Mouse (Mus musculus): Measurements from ENCODE around the gene Scgb1b27. TPM values are rescaled to one million over a fixed set of nuclear protein-coding genes. Genes with fewer than 3 reads are reported as not detected.
"Not testable (repeated sequence)": the region's sequence is repeated elsewhere in the genome, so short reads cannot be mapped to it uniquely, and the experiment has no call there.

Gene Scgb1b27
- polyA plus RNA-seq (2014; fragmentation: Nextera tagmentation; extraction: Ambion mirVana) = not detected in 2 replicates

DNA sequence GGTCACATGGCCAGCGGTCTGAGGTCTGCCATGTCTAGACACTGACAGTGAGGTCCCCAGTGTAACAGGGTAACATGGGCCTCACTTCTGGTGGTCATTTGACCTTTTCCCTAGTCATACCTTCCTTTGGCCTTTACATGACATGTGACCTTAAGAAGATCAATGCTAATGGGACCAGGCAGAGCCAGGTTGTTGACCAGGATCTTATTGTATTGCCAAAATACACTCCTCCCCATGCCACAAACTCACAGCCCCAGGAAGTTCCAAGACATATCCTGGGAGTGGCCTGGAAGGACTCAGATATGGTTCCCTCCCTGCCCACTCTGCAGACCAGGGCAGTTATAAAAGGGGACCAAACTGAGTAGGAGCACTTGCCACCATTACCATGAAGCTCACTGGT, at the start of gene Scgb1b27:
Gene Scgb1b27, plus strand, starts transcription at position 301 of the 400 bp plus-strand sequence.
- H3K36me3 ChIP-seq (ENCODE audit: control insufficient read depth, insufficient read depth, low read length); H3K9ac ChIP-seq (ENCODE audit: low read depth, low read length); ATAC-seq (ENCODE audit: low FRiP score, low TSS enrichment); H3K4me1 ChIP-seq (ENCODE audit: control insufficient read depth, insufficient read depth, low read length); H3K4me2 ChIP-seq (replicated peaks; ENCODE audit: low read depth, low read length); H3K4me3 ChIP-seq (ENCODE audit: low read length); H3K27me3 ChIP-seq (ENCODE audit: control insufficient read depth, insufficient read depth, low read length); H3K9me3 ChIP-seq (ENCODE audit: control insufficient read depth, low read length); H3K27ac ChIP-seq (ENCODE audit: low read depth, low read length): not testable (repeated sequence)
- 100% methylated on average over 1 of the region's 1 CpGs for WGBS

DNA sequence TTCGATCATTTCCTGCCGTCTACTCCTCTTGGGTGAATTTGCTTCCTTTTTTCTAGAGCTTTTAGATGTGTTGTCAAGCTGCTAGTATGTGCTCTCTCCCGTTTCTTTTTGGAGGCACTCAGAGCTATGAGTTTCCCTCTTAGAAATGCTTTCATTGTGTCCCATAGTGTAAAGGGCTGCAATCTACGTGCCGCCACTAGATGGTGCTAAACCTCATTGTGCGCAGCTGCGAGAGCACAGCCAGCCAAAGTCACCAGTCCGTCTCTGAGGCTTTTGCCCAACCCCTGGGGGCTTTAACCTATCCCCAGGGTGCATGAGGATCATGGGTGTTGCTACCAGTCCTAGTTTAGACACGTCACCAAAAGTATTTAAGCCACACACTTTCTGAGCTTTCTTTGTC, 39.0 kb upstream of the Scgb1b27 start:
- 29% methylated on average over 8 of the region's 9 CpGs for WGBS

DNA sequence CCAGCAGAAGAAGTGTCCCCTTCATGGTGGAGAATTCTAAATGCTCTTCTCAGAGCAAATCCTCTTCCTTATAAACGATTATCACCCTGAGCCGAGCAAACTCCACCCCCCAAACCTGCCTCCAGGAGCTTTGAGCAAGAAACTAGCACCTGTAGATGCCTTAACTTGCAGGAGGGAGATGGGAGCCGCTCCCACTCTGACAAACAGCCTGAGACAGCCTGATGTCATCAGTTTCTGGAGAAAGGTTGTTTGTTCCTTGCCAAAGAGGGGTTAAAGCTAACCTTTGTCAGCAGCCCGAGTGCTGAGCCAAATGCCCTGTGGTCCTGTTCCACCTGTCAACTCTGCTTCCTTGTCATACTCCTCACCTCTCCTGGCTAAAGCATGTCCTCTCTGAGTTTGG, 7.4 kb upstream of the Scgb1b27 start, which contains the start of gene Scgb2b27:
Gene Scgb2b27, minus strand, starts transcription at position 101 of the 400 bp plus-strand sequence.
- Histone ChIP-seq H3K9ac (ENCODE audit: low read depth, low read length) (no peak within 1 kb of the TSS), H3K4me3 (ENCODE audit: low read length) (no peak within 1 kb of the TSS), H3K36me3 (ENCODE audit: control insufficient read depth, insufficient read depth, low read length) (no peaks in the 10 kb centered on the region), H3K9me3 (ENCODE audit: control insufficient read depth, low read length) (peaks cover 15% of the 10 kb centered on the region; the same call in 1 of the 2 replicates), H3K4me2 (replicated peaks; ENCODE audit: low read depth, low read length) (no peak within 1 kb of the TSS), H3K4me1 (ENCODE audit: control insufficient read depth, insufficient read depth, low read length) (no peaks in the 10 kb centered on the region), H3K27ac (ENCODE audit: low read depth, low read length) (no peak within 1 kb of the TSS), H3K27me3 (ENCODE audit: control insufficient read depth, insufficient read depth, low read length) (no peaks in the 10 kb centered on the region)
- no peak for ATAC-seq (ENCODE audit: low FRiP score, low TSS enrichment)
- WGBS = 80% methylated on average over 4 of the region's 4 CpGs

More for the DNA sequence above, 39.0 kb upstream of the Scgb1b27 start:
- not testable (repeated sequence) for H3K4me3 ChIP-seq (ENCODE audit: low read length); H3K4me2 ChIP-seq (replicated peaks; ENCODE audit: low read depth, low read length); ATAC-seq (ENCODE audit: low FRiP score, low TSS enrichment); H3K9ac ChIP-seq (ENCODE audit: low read depth, low read length); H3K4me1 ChIP-seq (ENCODE audit: control insufficient read depth, insufficient read depth, low read length); H3K9me3 ChIP-seq (ENCODE audit: control insufficient read depth, low read length); H3K27ac ChIP-seq (ENCODE audit: low read depth, low read length); H3K36me3 ChIP-seq (ENCODE audit: control insufficient read depth, insufficient read depth, low read length); H3K27me3 ChIP-seq (ENCODE audit: control insufficient read depth, insufficient read depth, low read length)

DNA sequence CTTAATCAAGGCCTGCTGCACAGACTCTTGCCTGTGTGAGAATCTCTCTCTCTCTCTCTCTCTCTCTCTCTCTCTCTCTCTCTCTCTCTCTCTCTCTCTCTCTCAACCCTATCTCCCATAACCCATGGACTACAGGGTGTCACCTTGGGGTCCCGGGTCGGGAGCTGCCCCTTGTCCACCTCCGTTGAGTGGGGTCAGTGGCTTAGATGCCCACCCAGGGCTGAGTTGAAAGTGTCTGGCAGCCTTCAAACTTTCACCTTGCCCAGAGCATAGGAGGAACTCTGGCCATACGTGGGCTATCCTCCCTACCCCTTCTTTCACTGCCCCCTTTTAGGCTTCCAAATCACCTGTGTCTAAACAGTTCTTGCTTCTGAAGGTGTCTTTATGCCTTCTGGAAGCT, 4.4 kb downstream of the Scgb1b27 start:
- Histone ChIP-seq H3K36me3 (ENCODE audit: control insufficient read depth, insufficient read depth, low read length) (no peaks in the 10 kb centered on the region), H3K4me2 (replicated peaks; ENCODE audit: low read depth, low read length) (no peak overlapping the region), H3K9me3 (ENCODE audit: control insufficient read depth, low read length) (peaks cover 7% of the 10 kb centered on the region), H3K27me3 (ENCODE audit: control insufficient read depth, insufficient read depth, low read length) (no peaks in the 10 kb centered on the region), H3K4me1 (ENCODE audit: control insufficient read depth, insufficient read depth, low read length) (no peaks in the 10 kb centered on the region), H3K27ac (ENCODE audit: low read depth, low read length) (no peak overlapping the region), H3K9ac (ENCODE audit: low read depth, low read length) (no peak overlapping the region), H3K4me3 (ENCODE audit: low read length) (no peak overlapping the region)
- 86% methylated on average over 4 of the region's 4 CpGs for WGBS
- no peak for ATAC-seq (ENCODE audit: low FRiP score, low TSS enrichment)

DNA sequence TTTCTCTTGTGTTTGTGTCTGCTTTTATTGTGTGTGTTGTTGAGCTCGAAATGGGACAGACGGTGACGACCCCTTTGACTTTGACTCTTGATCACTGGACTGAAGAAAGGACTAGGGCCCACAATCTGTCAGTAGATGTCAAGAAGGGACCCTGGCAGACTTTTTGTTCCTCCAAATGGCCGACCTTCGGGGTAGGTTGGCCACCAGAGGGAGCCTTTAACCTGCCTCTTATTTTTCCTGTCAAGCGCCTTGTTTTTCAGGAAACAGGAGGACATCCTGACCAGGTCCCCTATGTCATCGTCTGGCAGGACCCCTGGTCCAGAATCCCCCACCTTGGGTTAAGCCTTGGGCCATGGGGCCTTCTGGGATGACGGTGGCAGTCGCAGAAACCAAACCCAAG, 5.9 kb downstream of the Scgb1b27 start:
- not testable (repeated sequence) for ATAC-seq (ENCODE audit: low FRiP score, low TSS enrichment); H3K36me3 ChIP-seq (ENCODE audit: control insufficient read depth, insufficient read depth, low read length); H3K27me3 ChIP-seq (ENCODE audit: control insufficient read depth, insufficient read depth, low read length); H3K4me1 ChIP-seq (ENCODE audit: control insufficient read depth, insufficient read depth, low read length); H3K27ac ChIP-seq (ENCODE audit: low read depth, low read length); H3K4me3 ChIP-seq (ENCODE audit: low read length); H3K4me2 ChIP-seq (replicated peaks; ENCODE audit: low read depth, low read length); H3K9ac ChIP-seq (ENCODE audit: low read depth, low read length); H3K9me3 ChIP-seq (ENCODE audit: control insufficient read depth, low read length)
- WGBS = 77% methylated on average over 9 of the region's 9 CpGs

DNA sequence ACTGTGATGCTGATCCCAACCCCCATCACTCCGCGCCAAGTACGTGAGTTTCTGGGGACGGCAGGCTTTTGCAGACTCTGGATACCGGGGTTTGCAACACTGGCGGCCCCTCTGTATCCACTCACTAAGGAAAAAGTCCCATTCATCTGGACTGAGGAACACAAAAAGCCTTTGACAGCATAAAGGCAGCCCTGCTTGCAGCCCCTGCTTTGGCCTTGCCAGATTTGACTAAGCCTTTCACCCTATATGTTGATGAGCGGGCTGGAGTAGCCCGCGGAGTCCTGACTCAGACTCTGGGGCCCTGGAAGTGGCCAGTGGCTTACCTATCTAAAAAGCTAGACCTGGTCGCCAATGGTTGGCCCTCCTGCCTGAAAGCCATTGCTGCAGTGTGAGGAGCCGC, 8.7 kb downstream of the Scgb1b27 start:
- no peaks in the 10 kb centered on the region for H3K27me3 ChIP-seq (ENCODE audit: control insufficient read depth, insufficient read depth, low read length)
- H3K27ac ChIP-seq (ENCODE audit: low read depth, low read length) = no peak overlapping the region
- H3K36me3 ChIP-seq (ENCODE audit: control insufficient read depth, insufficient read depth, low read length) = no peaks in the 10 kb centered on the region
- H3K4me3 ChIP-seq (ENCODE audit: low read length) = no peak overlapping the region
- no peak overlapping the region for H3K9ac ChIP-seq (ENCODE audit: low read depth, low read length)
- H3K4me2 ChIP-seq (replicated peaks; ENCODE audit: low read depth, low read length) = no peak overlapping the region
- no peaks in the 10 kb centered on the region for H3K4me1 ChIP-seq (ENCODE audit: control insufficient read depth, insufficient read depth, low read length)
- H3K9me3 ChIP-seq (ENCODE audit: control insufficient read depth, low read length) = peaks cover 18% of the 10 kb centered on the region
- ATAC-seq (ENCODE audit: low FRiP score, low TSS enrichment) = no peak
- 94% methylated on average over 11 of the region's 11 CpGs for WGBS

DNA sequence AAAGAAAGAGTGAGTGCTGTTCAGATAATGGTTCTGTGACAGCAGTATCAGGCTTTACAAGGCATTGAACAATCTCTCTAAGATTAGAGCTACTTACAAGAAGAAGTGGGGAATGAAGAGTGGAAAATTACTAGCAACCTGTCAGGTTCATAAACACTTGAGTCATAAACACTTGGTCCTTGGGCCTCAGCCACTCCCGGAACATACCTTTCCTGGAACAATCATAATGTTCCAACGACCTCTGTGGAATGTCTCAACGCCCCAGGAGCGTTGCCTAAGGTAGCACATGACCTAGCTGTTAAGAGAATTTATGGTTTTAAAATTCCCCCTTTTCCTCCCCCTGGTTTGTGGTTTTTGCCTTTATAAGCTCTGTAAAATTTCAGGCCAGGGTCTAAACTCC, 13.3 kb downstream of the Scgb1b27 start:
- WGBS = 70% methylated on average over 2 of the region's 4 CpGs
- H3K4me3 ChIP-seq (ENCODE audit: low read length); H3K9ac ChIP-seq (ENCODE audit: low read depth, low read length); H3K27ac ChIP-seq (ENCODE audit: low read depth, low read length); H3K4me1 ChIP-seq (ENCODE audit: control insufficient read depth, insufficient read depth, low read length); H3K27me3 ChIP-seq (ENCODE audit: control insufficient read depth, insufficient read depth, low read length); H3K4me2 ChIP-seq (replicated peaks; ENCODE audit: low read depth, low read length); ATAC-seq (ENCODE audit: low FRiP score, low TSS enrichment); H3K36me3 ChIP-seq (ENCODE audit: control insufficient read depth, insufficient read depth, low read length): not testable (repeated sequence)
- H3K9me3 ChIP-seq (ENCODE audit: control insufficient read depth, low read length) = peaks cover 19% of the 10 kb centered on the region

DNA sequence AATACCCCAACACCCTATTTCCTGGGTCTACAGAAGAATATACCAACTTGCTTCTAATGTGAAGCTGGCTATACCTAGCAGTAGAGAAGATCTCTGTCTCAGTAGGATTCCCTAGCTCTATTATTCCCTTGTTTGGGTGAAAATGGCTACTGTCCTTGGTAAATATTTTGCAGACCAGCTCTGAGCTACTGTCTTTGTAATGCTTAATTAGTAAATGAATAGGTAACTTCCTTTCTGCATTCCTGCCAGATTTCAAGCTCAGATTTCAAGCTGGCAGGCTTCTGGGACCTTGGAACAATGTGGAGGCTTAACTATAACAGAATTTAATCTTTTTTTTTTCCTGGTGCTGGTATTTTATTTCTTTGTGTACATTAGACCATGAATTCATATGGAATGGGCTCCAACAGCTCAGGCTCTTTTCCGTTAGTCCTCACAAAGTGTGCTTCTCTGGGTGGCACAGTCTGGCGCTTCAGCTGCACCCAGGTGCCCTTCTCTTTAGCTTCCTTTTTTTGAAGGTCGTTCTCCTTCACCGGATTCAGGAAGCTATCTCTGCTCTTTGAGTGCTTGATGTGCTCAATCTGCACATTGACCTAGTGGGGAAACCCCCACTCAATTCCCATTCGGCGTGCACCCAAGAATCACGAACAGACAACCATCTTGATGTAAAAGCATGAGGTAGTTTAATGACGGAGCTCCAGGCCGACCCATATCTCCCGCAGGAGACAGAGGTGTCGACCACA, 15.0 kb downstream of the Scgb1b27 start:
- 94% methylated on average over 11 of the region's 11 CpGs for WGBS
- not testable (repeated sequence) for H3K9ac ChIP-seq (ENCODE audit: low read depth, low read length); H3K4me2 ChIP-seq (replicated peaks; ENCODE audit: low read depth, low read length); H3K36me3 ChIP-seq (ENCODE audit: control insufficient read depth, insufficient read depth, low read length); H3K4me3 ChIP-seq (ENCODE audit: low read length); ATAC-seq (ENCODE audit: low FRiP score, low TSS enrichment); H3K4me1 ChIP-seq (ENCODE audit: control insufficient read depth, insufficient read depth, low read length); H3K27me3 ChIP-seq (ENCODE audit: control insufficient read depth, insufficient read depth, low read length); H3K27ac ChIP-seq (ENCODE audit: low read depth, low read length)
- peaks cover 20% of the 10 kb centered on the region for H3K9me3 ChIP-seq (ENCODE audit: control insufficient read depth, low read length)

DNA sequence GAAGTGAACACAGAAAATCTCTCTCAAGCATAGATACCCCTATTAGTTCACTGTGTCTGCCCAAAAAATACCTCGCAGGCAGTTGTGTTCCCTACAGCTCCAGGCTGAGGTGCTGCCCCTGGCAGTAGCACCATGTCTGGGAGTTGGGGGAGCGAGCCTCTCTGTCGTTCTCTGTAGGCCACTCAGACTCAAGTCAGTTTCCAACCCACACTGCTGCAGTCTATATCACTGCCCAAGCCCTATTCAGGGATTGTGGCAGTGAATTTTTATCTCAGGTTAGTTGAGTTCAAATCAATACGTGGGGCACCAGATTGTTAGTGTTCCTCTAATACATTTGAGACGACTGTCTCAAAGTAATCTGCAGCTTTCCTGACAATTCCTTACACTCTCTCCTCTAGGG, 46.8 kb downstream of the Scgb1b27 start:
- H3K4me1 ChIP-seq (ENCODE audit: control insufficient read depth, insufficient read depth, low read length); H3K36me3 ChIP-seq (ENCODE audit: control insufficient read depth, insufficient read depth, low read length); H3K27me3 ChIP-seq (ENCODE audit: control insufficient read depth, insufficient read depth, low read length); H3K9me3 ChIP-seq (ENCODE audit: control insufficient read depth, low read length); H3K4me3 ChIP-seq (ENCODE audit: low read length); H3K27ac ChIP-seq (ENCODE audit: low read depth, low read length); H3K4me2 ChIP-seq (replicated peaks; ENCODE audit: low read depth, low read length); ATAC-seq (ENCODE audit: low FRiP score, low TSS enrichment); H3K9ac ChIP-seq (ENCODE audit: low read depth, low read length): not testable (repeated sequence)
- WGBS = 79% methylated on average over 5 of the region's 5 CpGs
